Mouse (Mus musculus): ENCODE data around the gene Rab37.

Gene Rab37

DNA sequence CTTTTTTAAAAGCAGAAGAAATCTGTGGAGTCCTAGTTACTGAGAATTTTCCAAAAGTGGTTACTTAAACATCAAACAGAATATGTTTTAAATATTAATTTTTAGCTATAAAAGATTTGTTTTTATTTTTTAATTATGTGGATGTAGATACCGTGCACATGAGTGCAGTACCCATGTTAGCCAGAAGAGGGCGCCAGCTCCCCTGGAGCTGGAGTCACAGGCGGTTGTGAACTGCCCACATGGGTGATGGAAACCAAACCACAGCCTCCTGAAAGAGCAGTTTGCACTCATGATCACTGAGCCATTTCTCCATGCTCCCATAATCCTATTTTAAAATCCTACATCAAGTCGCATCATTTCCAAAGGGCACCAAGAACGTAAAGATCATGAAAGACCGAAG, 1.4 kb upstream of the Rab37 start:
- peak; percentile 47 for DNase-seq

DNA sequence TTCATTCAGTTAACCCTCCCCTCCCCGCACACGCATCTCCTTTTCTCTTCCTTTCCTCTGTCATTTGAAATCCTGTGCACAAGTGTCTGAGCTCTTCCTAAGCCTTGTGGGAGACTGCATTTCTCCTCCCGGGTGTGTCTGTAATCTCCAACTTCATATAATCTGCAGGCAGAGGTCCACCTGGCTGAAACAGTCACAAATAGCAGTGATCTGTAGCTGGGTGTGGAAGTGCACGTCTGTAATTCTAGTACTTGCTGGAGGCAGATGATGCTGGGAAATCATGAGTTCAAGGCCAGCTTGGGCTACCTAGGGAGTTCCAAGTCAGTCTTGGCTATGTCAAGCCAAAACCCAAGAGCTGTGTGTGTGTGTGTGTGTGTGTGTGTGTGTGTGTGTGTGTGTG, 909 bp downstream of the Rab37 start:
- no peak for DNase-seq

DNA sequence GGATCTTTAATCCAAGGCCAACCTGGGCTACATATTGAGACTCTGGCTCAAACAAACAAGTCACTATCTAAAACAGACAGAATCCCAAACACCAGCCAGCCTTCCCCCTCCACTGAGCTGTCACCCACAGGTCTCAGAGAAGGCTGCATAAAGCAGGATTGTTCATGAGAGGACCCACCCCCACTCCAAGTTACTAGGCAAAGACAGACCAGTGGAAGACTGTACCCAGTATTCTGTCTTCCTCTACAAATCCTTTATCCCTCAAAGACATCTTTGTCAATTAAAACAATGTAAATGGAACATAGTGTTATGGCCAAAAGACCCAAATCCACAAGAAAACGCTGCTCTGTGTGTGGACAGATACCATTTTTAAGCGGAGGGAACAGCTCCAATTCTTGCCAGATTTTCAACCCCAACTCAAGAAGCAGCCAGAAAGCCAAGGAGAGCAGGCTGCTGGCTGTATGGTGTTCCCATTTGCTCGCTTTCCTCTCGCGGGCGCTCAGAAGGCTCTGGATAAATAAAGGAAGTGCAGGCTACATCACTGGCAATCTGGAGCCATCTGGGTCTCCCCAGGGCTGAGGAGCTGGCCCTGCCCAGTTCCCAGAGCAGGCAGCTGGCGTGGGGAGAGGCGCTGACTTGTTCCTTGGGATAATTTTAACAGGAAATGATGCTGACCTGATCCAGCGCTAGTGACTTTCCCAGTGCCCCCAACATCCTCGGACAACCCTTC, 7.1 kb downstream of the Rab37 start:
- DNase-seq = no peak

- no peak for DNase-seq
These were observed 8.1 kb downstream of the Rab37 start for GRCm38 (mm10) chr11:115099241-115099840.

- no peak for DNase-seq
These were observed 8.9 kb downstream of the Rab37 start for GRCm38 (mm10) chr11:115100032-115100621.

GRCm38 (mm10) chr11:115100741-115101140, 9.5 kb downstream of the Rab37 start:
- no peak for DNase-seq

- no peak for DNase-seq
These were observed 10.4 kb downstream of the Rab37 start for GRCm38 (mm10) chr11:115101615-115102051.

DNA sequence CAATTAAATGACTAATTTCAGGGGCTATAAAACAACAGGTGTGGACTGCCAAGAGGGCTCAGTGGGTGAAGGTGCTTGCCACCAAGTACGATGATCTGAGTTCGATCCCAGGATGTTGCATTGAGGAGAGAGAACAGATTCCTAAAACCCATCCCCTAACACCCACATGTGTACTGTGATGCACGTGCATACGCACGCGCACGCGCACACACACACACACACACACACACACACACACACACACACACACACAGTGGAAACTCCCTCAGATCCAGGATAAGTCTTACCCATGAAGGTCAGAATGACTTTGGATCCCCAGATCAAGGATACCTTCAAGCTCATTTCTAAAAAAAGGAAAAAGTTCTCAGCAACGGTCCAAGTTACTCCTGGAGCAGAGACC, 10.9 kb downstream of the Rab37 start:
- no peak for DNase-seq

- no peak for DNase-seq
These were observed 12.5 kb downstream of the Rab37 start for GRCm38 (mm10) chr11:115103470-115104413.

DNA sequence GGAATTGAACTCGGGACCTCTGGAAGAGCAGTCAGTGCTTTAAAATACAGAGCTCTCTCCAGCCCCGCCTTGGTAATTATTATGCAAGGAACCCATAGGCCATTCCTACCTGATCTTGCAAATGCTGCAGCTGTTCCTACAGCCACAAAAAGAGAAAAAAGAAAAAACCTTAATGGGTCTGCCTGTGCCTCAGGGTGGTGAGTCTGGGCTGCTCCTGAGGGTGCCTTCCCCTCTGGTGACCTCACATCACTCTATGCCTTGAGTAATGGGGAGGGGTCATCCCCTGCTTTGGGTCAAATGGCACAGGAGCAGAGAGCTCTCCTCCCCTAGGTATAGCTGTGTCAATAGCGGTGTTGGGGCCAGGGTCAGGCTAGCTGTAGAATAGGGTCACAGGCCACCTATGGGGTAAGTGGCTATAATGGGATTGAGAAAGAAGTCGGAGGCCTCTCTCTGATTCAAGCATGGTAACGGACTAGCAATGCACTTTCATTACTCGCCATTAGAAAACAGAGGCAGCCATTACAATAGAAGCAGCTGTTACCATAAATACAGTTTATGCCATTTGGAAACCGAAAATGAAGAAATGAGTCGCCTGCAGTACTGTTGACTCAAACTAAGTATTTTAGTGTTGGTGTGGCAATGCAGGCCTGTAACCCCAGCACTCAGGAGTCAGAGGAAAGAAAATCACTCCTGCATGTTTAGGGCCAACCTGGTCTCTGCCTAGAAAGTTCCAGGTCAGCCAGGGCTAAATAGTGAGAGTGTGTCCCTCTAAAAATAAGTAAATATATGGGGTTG, 13.7 kb downstream of the Rab37 start:
- no peak for DNase-seq

DNA sequence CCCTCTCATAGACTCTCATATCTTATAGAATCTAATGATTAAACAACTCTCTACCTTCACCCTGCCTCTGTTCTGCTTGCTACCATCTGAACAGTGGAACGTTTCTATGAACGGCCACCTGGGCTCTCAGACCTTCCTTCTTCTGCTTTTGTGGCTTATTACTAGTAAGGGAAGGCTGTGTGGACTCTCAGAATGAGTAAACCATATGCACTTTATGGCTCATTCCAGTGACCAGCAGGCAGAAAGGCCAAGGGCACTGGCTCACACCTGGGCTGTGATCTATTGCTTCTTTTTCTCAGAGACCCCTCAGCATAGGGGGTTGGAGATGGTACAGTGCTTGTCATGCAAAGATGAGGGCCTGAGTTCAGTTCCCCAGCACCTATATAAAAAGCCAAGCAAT, 15.4 kb downstream of the Rab37 start:
- no peak for DNase-seq

DNA sequence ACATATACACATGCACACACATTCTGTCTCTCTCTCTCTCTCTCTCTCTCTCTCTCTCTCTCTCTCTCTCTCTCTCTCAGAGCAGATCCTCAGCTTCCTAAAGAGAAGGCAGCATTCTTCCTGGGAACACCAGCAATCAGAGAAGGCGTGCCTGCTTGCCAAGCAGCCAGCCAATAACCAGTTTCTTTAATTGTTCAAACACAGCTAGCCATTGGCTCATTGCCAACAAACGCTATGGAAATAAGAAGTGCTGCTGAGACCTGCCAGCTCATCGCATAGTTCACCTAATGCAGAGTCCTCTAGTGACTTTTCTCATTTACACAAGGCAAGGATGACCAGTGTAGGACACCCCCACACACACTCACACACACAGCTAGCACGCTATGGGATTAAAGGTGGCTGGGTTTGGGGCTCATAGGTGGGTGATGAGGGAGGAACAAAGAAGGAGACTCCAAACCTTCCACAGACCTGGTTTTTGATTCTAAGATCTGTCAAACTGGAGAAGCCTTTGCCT, 16.2 kb downstream of the Rab37 start:
- DNase-seq = no peak

GRCm38 (mm10) chr11:115108176-115108575, 16.9 kb downstream of the Rab37 start:
- no peak for DNase-seq

- DNase-seq = no peak
These were observed 19.0 kb downstream of the Rab37 start for GRCm38 (mm10) chr11:115110271-115110670.

GRCm38 (mm10) chr11:115112196-115112595, 21.0 kb downstream of the Rab37 start:
- DNase-seq = no peak

- DNase-seq = no peak
These were observed 28.2 kb downstream of the Rab37 start for GRCm38 (mm10) chr11:115119409-115119808.

DNA sequence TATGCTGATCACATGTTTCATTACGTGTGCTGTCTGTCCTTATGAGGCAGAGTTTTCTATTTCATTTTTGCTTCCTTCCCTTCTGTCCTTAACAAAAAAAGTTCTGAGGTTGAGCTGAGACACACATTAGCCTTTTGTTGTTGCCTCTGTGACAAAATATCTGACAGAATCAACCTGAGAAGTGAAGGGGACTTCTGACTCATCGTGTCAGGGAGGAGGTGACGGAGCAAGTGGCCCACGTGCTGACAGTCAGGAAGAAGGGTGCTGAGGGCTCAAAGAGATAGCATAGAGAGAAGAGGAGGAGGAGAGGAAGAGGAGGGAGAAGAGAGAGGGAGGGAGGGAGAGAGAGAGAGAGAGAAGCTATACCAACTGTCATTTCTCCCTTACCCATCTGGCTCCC, 37.3 kb downstream of the Rab37 start:
- DNase-seq = no peak

GRCm38 (mm10) chr11:115129508-115130126, 38.4 kb downstream of the Rab37 start:
- no peak for DNase-seq

DNA sequence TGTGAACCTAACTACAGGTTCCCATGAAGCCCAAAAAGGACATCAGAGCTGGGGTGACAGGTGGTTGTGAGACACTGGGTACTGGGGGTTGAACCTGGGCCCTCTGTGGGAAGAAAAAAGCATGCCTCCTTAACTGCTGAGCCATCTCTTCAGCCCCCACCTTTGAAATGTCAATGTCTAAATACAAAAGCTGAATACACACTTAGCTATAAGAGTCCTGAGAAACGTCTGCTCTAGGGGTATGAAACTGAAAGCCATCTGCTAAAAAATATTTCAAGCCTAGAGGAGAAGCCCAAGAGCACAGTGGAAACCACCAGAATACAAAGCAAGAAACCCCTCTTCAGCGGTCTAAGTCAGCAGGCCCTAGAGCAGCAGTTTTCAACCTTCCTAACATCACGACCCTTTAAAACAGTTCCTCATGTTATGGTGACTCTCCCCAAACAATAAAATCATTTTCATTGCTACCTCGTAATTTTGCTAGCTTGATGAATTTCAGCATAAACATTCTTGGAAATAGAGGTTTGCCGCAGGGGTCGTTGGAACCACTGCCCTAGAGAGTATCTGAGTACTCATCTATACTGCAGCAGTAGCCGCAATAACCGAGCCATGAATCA, 40.6 kb downstream of the Rab37 start:
- DNase-seq = no peak

DNA sequence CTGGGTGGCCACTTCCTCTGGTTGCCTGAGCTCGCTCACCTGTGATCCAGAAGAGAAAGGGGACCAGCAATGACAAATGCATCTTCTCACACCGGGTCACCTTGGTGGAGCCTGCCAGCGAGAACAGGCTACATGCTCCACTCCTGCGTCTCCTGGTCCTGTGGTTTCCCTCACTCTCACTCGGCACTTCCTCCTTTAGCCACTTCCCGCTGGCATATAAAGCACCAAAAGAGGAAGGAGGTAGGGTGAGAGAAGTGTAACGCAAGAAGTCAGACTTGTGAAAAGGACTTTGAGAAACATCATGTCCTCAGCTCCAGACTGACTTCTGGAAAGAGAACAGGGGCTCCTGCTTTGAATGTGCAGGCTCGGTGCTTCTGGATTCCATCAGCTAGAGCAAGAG, 42.6 kb downstream of the Rab37 start, which contains the start of gene Cd300lf:
Cd300lf (minus strand) TSS at position 193 of the 400 bp plus-strand sequence.
- DNase-seq = no peak

All from thymus, postnatal 4 days (tissue).